Mouse (Mus musculus) heart, postnatal 10 days (tissue): ENCODE results near the gene Acadvl. TPM values are rescaled to one million over a fixed set of nuclear protein-coding genes. Genes with fewer than 3 reads are reported as not detected.

Experiments used
- DNase-seq, 2 experiments: peaks; one replicate each; pipeline ENCODE4 v3.0.0; 2021
- intact Hi-C: fragments of 180-260 bp; cut with DNase I; formaldehyde crosslinking; loops from one replicate; pipeline ENCODE4 v1.15.1; 2025
- total RNA-seq, 2 experiments: library from RNA; stranded (reverse); gene quantifications; 2 replicates each; pipeline ENCODE4 v1.2.3; 2021

The Acadvl gene
- total RNA-seq, 2 experiments from 2014 or later: 1,260 to 1,282 TPM

DNA sequence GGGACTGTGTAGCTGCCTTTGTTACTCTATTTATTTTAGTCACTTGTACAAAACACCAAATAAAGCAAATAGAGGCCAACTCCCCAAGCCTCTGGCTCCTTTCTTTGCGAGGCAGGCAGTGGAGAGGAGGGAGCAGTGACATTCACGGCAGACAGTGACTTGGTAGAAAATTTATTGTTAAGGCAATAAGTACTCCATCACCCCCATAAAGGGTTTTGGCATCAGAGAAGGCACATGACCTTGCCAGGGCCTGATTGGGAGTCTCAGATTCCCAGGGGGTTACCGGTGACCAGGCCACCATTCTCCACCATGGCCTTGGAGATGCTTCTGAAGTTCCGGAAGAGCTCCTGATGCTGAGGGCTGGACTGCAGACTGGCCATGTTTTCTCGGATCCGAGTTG is 5.2 kb downstream of the Acadvl start:
- no peak for DNase-seq
- intact Hi-C loops: no loop called here

DNA sequence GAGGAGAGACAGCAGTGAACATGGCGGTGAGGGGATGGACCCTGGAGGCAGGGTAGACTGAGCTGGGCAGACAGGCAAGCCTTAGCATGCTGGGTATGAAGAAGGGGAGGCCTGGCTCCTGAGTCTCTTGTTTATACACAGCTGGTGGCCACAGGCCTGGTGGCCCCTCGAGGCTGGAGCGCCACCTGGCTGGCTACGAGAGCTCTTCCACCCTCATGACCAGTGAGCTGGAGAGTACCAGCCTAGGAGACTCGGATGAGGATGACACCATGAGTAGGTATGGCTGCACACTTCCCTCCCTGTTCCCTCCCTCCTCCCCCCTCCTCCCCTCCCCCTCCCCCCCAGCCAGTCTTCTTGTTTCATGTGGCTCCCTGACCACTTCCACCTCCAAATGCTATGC is 9.7 kb downstream of the Acadvl start:
- intact Hi-C loops: loop anchor here (2.0 kb wide), 1 partner anchor 71 kb away; the partner anchor contains the start of gene Ybx2

GRCm38 (mm10) chr11:70002471-70002870 is 12.7 kb downstream of the Acadvl start:
- DNase-seq: no peak
- intact Hi-C loops: no loop called here

More for the DNA sequence above, 9.7 kb downstream of the Acadvl start:
- DNase-seq: no peak

- intact Hi-C loops: no loop called here
Observed at GRCm38 (mm10) chr11:70001865-70002264, 13.3 kb downstream of the Acadvl start.

DNA sequence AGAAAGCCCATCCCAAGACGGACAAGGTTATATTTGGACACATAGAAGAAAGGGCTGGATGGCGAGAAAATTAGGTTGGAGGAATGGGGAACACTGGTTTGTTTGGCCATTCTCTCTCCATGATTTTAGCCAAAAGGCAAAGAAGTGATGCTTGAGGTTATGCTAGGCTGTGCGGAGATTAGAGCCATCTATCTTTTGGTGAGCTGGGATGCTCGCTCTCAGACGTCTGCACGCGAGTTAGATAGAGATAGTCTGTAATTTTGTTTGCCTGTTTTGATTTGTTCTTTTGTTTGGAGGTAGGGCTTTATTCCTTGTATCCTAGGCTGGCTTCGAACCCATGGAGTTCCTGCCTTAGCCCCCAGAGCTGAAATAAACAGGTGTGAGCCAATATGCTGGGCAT is 14.1 kb downstream of the Acadvl start:
- no peak for DNase-seq
- intact Hi-C loops: no loop called here

More at GRCm38 (mm10) chr11:70001865-70002264, 13.3 kb downstream of the Acadvl start:
- DNase-seq: peak; percentile 53 to 69

DNA sequence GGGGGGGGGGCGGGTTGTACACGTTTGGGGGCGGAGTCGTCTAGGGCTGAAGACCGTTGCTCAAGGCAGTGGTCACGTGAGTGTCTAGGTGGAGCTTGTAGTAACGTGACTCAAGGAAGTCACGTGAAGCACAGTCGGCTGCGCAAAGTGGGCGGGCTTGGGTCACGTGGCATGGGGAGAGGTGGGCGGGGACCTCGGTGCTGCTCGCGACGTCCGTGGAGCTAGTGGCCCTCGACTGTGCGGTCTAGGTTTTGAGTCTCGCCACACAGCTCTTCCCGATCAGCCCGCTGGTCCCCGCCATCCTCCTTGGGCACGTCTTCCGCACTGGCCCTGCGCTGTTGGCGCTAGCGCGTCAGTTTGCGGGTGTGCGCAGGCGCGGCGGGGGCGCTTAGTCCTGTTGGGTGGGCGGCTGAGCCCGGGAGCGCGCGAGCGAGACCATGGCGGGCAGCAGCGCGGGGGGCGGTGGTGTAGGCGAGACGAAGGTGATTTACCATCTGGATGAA is 14.8 kb downstream of the Acadvl start, which contains the start of gene Dvl2:
Gene Dvl2 (plus strand): TSS at position 200 of the 503 bp plus-strand sequence.
- intact Hi-C loops: no loop called here
- DNase-seq: peak; percentile 90 to 93

- intact Hi-C loops: no loop called here
- no peak for DNase-seq
Observed at GRCm38 (mm10) chr11:69999666-70000065, 15.5 kb downstream of the Acadvl start.

DNA sequence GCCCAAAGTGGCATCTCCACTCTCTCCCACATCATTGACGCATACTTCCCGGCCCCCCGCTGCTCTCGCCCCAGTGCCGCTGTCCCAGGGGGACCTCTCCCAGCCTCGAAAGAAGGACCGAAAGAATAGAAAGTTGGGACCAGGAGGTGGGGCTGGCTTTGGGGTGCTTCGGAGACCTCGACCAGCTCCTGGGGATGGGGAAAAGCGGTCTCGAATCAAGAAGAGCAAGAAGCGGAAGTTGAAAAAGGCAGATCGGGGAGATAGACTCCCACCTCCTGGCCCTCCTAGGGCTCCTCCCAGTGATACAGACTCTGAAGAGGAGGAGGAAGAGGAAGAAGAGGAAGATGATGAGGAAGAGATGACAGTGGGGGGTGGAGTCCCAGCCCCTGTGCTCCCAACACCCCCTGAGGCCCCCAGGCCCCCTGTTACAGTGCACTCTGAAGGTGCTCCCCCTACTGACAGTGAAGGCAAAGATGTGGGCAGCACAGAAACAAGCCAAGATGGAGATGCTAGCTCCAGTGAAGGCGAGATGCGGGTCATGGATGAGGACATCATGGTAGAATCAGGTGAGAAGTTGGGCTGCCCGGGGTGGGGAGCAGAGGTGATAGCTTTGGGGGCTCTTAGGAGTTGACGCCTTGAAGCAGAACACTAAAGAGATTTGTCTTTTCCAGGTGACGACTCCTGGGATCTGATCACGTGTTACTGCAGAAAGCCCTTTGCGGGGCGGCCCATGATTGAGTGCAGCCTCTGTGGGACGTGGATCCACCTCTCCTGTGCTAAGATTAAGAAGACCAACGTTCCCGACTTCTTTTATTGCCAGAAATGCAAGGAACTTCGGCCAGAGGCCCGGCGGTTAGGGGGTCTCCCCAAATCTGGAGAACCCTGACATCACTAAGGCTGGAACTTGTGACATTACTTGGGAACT is 16.4 kb downstream of the Acadvl start:
- no peak for DNase-seq
- intact Hi-C loops: no loop called here

- DNase-seq: peak; percentile 92 to 93
- intact Hi-C loops: loop anchor here (2.0 kb wide), 1 partner anchor 16 kb away; the partner anchor contains the start of gene Ctdnep1
Observed at GRCm38 (mm10) chr11:69997070-69997509, 18.1 kb downstream of the Acadvl start.

GRCm38 (mm10) chr11:69996161-69997061 is 18.8 kb downstream of the Acadvl start:
- intact Hi-C loops: loop anchor here (2.0 kb wide), 1 partner anchor 16 kb away; the partner anchor contains the start of gene Ctdnep1
- DNase-seq: peak; percentile 57 to 70

- intact Hi-C loops: no loop called here
- DNase-seq: peak; percentile 97 to 98
Observed at GRCm38 (mm10) chr11:69995391-69995960, 19.7 kb downstream of the Acadvl start, which contains the start of gene Phf23. Gene Phf23, plus strand, starts transcription at chr11:69995777.

GRCm38 (mm10) chr11:69994401-69995090 is 20.7 kb downstream of the Acadvl start:
- intact Hi-C loops: loop anchor here (5.0 kb wide), 1 partner anchor 237 kb away; the partner anchor contains the start of gene Polr2a
- DNase-seq: no peak

DNA sequence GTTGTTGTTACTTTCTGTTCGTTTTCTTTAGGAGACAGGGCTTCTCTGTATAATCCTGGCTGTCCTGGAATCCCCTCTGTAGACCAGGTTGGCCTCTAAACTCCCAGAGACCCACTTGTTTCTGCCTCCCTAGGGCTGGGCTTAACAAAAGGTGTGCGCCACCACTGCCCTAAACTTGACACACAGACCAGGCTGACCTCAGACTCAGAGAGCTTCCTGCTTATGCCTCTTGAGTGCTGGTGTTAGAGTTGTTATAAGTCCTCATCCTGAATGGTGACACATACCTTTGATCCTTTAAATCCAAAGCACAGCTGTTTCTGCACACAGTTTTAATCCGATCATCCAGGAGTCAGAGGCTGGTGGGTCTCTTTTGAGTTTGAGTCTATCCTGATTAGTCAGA is 22.3 kb downstream of the Acadvl start:
- intact Hi-C loops: loop anchor here (5.0 kb wide), 1 partner anchor 236 kb away; the partner anchor contains the start of gene Polr2a
- no peak for DNase-seq

GRCm38 (mm10) chr11:69992396-69992795 is 22.8 kb downstream of the Acadvl start:
- DNase-seq: no peak
- intact Hi-C loops: loop anchor here (5.0 kb wide), 1 partner anchor 235 kb away; the partner anchor contains the start of gene Polr2a

DNA sequence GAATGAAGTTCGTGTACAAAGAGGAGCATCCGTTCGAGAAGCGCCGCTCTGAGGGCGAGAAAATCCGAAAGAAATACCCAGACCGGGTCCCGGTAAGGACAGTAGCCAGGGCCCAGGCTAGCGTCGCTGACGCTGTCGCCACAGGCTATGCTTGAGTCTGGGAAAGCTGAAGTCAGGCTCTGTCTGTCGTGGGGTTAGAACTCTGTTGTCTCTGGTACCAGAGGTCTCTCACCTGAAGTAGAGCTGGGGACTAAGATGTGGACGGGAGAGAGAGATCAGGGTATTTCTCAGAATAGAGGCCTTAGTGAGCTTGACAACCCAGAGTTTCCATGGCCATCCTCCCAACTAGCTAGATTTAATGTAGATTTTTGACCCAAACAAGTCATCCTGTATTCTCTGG is 23.5 kb downstream of the Acadvl start:
- no peak for DNase-seq
- intact Hi-C loops: loop anchor here (5.0 kb wide), 1 partner anchor 234 kb away; the partner anchor contains the start of gene Polr2a

- intact Hi-C loops: loop anchor here (5.0 kb wide), 1 partner anchor 234 kb away; the partner anchor contains the start of gene Polr2a
- peak; percentile 97 for DNase-seq
Observed at GRCm38 (mm10) chr11:69990850-69991691, 24.1 kb downstream of the Acadvl start, which contains the start of gene Gabarap. Gene Gabarap, plus strand, starts transcription at chr11:69991143.

DNA sequence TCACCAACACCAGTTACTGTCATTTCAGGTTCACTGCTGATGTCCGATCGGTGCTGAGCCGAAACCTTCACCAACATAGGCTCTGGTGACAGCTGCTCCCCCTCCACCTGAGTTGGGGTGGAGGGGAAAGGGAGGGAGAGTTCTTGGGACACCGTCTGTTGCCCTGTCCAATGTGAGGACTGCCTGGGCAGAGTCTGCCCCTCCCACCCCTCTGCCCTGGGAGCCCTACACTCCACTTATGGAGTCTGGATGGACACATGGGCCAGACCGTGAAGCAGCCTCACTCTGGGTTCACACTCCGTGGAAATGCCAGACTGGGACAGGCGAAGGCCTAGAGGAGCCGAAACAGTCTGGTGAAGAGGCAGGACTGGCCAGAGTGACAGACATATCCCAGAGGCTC is 25.3 kb downstream of the Acadvl start:
- intact Hi-C loops: loop anchor here (5.0 kb wide), 1 partner anchor 233 kb away; the partner anchor contains the start of gene Polr2a
- DNase-seq: no peak

DNA sequence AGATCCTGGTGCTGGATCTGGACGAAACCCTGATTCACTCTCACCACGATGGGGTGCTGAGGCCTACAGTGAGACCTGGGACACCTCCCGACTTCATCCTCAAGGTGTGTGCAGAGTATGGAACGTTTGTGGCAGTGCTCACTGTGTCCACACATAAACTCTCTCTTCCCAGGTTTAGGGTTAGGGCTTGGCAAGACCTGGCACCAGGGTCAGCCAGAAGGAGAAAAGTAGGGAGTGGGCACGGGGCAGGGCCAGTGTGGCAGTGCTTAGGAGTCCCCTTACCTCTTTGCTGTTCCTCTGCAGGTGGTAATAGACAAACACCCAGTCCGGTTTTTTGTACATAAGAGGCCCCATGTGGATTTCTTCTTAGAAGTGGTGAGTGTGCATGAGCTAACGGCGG is 30.8 kb downstream of the Acadvl start:
- DNase-seq: no peak
- intact Hi-C loops: no loop called here
